Mouse (Mus musculus) CH12.LX (cell line): ENCODE measurements around the gene Exph5.

ENCODE experiments used
- CTCF ChIP-seq, 2 experiments: IDR thresholded peaks in 1 of 2; conservative IDR thresholded peaks in 1 of 2; 2 replicates each; pipeline ENCODE4 v1.5.1; 2011 to 2012; ENCODE audit warnings: low read depth in 2 of 2, low read length in 2 of 2, improper control_type of control experiment in 1 of 2, inconsistent platforms in 1 of 2, mild to moderate bottlenecking in 1 of 2, moderate library complexity in 1 of 2
- E2F4 ChIP-seq: IDR thresholded peaks from 2 replicates; pipeline ENCODE4 v1.6.1; 2011; ENCODE audit warnings: low read depth, low read length, improper control_type of control experiment; ENCODE audit not compliant: insufficient replicate concordance
- ELF1 ChIP-seq: IDR thresholded peaks from 2 replicates; pipeline ENCODE4 v1.6.1; 2014; ENCODE audit warnings: low read depth, mild to moderate bottlenecking, inconsistent platforms, low read length, improper control_type of control experiment
- EP300 ChIP-seq: IDR thresholded peaks from 2 replicates; pipeline ENCODE4 v1.6.1; 2011; ENCODE audit warnings: low read length, improper control_type of control experiment
- MAZ ChIP-seq: IDR thresholded peaks from 2 replicates; pipeline ENCODE4 v1.6.1; 2012; ENCODE audit warnings: low read depth, mild to moderate bottlenecking, inconsistent platforms, low read length, improper control_type of control experiment, moderate library complexity
- MEF2A ChIP-seq: IDR thresholded peaks from 2 replicates; pipeline ENCODE4 v1.6.1; 2014; ENCODE audit warnings: low read depth, mild to moderate bottlenecking, inconsistent platforms, low read length, improper control_type of control experiment, borderline replicate concordance
- NRF1 ChIP-seq: IDR thresholded peaks from 2 replicates; pipeline ENCODE4 v1.6.1; 2014; ENCODE audit warnings: low read depth, mild to moderate bottlenecking, inconsistent platforms, low read length, improper control_type of control experiment, moderate library complexity
- POLR2A ChIP-seq: IDR thresholded peaks from 2 replicates; pipeline ENCODE4 v1.6.1; 2011; ENCODE audit warnings: low read depth, mild to moderate bottlenecking, improper control_type of control experiment, low read length
- POLR2AphosphoS2 ChIP-seq: IDR thresholded peaks from 2 replicates; pipeline ENCODE4 v1.6.1; 2011; ENCODE audit warnings: low read depth, low read length, improper control_type of control experiment
- TCF12 ChIP-seq: IDR thresholded peaks from 2 replicates; pipeline ENCODE4 v1.6.1; 2014; ENCODE audit warnings: low read depth, mild to moderate bottlenecking, inconsistent platforms, low read length, improper control_type of control experiment
- ZC3H11A ChIP-seq: IDR thresholded peaks from 2 replicates; pipeline ENCODE4 v1.6.1; 2012; ENCODE audit warnings: low read depth, mild to moderate bottlenecking, inconsistent platforms, low read length, improper control_type of control experiment

DNA sequence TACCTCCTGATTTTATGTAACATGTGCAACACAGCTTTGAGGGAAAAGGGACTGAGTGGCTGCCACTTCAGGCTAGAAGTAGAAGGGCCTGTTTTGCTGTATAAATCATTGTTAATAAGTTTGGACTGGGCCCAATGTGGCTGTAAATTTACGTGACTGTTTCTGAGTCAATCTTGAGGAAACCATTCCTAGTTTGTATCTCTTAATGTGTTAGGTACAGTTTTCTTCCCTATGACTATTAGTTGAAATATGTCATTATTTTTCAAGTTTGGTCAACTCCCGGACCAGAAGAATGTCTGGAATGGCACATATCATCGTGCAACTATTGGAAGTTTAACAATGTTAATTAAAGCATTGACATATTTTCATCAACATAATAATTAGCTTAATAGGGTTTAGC, 11.5 kb upstream of the Exph5 start:
- TF ChIP-seq ELF1 (no peak), POLR2A (no peak), TCF12 (no peak), CTCF (conservative IDR thresholded peaks at IDR 0.05 in 1 of 2, IDR thresholded peaks at IDR 0.05 in 1 of 2; ENCODE audit: low read depth in 2 of 2, low read length in 2 of 2) (no peak), MAZ (no peak), NRF1 (no peak), EP300 (no peak), E2F4 (no peak), ZC3H11A (no peak), MEF2A (no peak), POLR2AphosphoS2 (no peak)
